Mouse (Mus musculus) ovary, postnatal 10 days (tissue): ENCODE results near the gene Srsf9.
"Not testable (repeated sequence)": the region's sequence is repeated elsewhere in the genome, so short reads cannot be mapped to it uniquely, and the experiment has no call there.

Experiments used
- DNase-seq: peaks from one replicate; pipeline ENCODE4 v3.0.0; 2022; ENCODE audit warnings: low spot score

The Srsf9 gene

DNA sequence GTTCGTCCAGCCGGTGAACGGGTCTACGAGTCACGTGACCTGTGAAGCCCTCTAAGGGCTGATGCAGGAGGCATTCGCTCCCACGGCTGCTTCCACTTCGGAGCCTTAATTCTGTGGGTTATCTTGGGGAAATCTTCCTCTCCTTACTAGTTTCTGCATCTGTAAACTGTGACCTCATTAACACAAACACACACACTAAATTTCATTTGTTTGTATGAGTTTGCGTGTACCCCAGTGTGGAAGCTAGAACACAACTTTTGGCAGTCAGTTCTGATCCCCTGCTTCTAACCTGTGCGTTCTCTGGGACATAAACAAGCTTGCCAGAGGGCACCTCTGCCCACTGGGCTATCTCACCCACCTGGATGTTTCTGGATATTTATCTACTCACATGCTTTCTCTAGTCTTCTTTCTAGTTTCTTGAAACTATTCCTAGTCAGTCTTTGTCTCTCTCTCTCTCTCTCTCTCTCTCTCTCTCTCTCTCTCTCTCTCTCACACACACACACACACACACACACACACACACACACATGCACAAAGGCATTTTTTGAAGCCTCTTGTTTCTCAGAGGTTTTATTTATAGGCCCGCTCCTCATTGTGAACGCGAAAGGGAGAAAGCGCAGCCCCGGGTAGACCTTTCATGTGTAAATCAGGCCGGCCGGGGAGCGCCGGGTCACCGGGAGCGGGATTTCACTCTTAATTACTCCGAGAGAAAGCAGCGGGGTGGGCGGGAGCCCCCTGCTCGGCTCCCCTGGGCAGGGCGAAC, 46.6 kb downstream of the Srsf9 start:
- no peak for DNase-seq

DNA sequence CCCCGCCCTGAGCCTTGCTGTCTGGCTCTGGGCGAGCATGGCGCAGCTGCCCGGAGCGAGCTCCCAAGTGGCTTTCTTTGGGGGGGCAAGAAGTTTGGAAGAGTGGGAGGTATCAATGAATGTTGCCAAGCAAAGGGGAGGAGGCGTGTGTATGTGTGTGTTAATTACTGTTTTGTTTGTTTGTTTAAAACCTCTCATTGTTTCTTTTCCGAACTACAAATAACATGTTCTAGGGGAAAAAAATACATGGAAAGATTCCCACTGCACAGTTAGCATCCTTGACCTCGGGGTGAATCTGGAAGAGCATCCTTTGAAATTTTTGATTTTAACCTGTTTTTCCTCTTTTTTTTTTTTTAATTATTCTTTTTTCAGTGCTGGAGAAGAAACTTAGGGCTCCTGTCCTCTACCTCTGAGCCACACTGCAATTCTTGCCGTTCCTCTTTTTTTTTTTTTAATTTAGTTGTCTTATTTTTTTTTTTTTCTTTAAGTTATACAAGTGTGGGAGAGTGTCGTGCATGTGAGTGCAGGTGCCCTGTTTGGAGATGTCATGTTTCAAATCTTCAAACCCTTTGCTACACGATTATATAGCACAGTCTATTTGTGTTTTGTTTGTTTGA, 47.3 kb downstream of the Srsf9 start:
- no peak for DNase-seq

DNA sequence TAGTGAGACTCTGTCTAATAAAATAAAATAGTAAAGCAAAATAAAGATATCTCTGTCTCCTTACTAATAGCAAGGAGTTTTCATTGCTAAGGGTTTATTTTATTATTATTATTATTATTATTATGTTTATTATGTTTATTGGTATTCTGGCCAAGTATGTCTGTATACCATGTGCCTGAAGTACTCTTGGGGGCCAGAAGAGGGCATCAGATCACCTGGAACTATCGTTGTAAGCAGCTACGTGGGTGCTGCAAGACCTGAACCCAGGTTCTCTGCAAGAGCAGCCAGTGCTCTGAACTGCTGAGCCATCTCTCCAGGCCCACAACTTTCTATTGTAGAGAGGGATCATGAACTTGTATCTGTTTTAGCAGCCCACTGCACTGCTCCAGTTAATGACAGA, 48.5 kb downstream of the Srsf9 start:
- DNase-seq = no peak

DNA sequence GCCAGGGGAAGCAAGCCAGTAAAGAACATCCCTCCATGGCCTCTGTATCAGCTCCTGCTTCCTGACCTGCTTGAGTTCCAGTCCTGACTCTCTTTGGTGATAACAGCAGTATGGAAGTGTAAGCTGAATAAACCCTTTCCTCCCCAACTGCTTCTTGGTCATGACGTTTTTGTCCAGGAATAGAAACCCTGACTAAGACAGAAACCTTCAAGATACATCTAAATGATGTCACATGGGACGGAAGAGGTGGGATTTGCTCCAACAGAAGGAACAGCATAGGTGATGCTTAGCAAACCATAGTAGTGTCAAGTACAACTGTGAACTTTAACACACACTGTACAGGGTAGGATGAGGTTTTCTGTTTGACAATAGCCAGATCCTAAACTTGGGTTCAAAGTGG, 51.9 kb downstream of the Srsf9 start:
- not testable (repeated sequence) for DNase-seq
